Mouse (Mus musculus): ENCODE data around the gene AC109138.7. TPM values are rescaled to one million over a fixed set of nuclear protein-coding genes. Genes with fewer than 3 reads are reported as not detected.

AC109138.7 gene
- not detected for total RNA-seq (2023)

DNA sequence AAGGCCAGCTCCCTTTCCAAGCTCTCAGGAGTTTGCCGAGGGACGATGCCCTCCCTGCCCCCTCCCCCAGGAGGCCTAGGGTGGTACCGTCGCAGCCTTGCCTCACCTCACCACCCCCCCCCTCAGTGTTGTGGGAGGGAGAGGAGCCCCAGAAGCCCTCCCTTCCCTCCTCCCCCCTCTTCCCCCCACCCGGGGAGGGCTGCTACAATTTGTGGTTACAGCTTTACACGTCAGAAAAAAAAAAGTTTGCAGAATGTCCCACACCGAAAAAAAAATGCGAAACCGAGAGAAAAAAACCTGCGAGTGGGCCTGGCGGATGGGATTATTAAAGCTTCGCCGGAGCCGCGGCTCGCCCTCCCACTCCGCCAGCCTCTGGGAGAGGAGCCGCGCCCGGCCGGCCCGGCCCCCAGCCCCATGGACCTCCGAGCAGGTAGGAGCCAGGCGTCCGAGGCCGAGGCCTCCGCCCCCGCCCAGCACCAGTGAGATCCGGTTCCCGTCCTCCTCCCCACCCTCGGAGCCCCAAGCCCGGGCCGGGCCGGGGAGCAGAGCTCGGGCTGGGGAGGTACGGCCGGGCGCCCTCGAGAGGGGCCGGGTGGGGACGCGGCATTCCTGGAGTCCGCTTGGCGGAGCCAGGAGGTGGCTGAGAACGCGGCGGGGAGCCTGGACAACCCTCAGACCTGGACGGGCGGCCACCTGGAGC is at the start of gene AC109138.7, which contains the start of gene Clcf1:
Gene AC109138.7 (plus strand): TSS at position 287 of the 700 bp plus-strand sequence.
Gene Clcf1 (plus strand): TSS at position 168 of the 700 bp plus-strand sequence.

DNA sequence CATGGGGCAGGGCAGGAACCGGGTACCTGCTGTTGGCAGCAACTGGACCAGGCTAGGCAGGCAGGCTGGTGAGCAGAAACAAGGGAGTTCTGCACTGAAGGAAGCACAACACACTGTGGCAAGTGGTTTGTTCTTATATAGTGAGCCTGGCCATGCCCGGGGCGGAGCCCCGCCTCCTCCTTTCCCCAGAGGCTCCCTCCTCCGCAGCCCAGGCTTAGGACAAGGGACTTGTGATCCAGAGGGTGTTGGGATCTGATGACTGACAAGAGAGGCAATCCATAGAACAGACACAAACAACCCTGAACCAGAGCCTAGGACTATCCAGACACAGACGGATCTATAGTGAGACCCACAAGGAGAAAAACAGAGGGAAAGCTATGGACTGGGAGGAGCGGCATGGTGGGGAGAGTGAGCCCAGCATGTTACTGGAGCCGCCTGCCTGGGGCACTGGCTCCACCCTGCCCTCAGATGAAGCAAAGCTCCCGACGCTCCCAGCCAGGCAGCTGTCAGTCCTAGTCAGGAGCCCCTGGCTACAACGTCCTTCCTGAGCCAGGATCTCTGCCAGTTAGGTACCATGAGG is 38.7 kb upstream of the AC109138.7 start, which contains the start of gene Carns1:
Gene Carns1 (minus strand): TSS at position 112 of the 580 bp plus-strand sequence.

DNA sequence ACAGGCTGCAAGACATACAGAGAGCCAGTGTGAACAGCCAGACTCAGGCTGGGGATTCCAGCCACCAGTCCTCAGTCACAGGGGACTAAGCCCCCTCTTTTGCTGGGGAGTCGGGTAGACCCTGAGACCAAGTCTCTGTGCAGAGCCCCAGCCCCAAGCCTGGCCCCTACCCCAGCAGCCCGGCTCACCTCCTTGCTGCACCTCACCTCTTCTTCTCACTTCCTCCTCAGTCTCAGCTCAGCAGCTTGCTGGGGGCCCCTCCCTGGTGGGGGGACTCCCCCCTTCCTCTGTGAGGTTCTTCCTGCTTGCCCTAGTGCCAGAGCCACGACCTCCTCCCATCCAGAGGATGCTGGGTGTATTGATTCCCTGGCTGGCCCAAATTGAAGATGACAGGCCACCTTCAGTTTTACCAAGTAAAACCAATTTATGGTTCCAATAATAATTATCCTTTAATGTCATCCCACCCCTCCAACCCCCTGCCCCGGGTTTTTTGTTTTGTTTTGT is 23.3 kb upstream of the AC109138.7 start, which contains the start of gene Tbc1d10c:
Gene Tbc1d10c (minus strand): TSS at position 454 of the 504 bp plus-strand sequence.

DNA sequence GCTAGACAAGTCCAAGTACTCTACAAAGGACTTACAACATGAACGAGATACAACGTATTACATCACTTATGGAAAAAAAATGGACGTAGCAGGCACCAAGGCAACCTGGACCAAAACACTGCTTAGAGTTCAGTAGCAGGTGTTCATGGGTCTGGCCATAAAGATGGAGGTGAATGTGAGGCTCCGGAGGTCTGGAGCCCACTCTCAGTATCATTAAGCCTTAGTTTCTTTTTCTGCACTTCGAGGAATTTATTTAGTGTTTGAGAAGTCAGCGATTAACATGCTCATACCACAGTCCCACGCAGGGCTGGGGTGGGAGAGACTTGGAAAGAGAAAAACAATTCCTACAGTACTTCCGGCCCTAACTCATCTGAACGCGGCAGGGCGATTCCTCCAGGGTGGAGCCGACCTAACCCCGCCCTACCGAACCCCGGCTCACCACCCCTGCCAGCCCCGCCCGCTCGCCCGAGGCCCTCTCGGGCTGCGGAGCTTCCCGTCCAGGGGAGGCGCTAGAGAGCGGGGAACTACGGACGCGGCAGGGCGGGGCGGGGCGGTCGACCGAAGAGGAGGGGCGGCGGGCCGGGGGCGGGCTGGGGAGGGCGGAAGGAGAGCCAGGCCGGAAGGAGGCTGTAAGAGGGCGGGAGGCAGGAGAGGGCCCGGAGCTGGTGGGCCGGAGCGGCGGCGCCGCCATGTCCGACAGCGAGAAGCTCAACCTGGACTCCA is 22.5 kb upstream of the AC109138.7 start, which contains the start of gene Ppp1ca:
Gene Ppp1ca (plus strand): TSS at position 538 of the 723 bp plus-strand sequence.

DNA sequence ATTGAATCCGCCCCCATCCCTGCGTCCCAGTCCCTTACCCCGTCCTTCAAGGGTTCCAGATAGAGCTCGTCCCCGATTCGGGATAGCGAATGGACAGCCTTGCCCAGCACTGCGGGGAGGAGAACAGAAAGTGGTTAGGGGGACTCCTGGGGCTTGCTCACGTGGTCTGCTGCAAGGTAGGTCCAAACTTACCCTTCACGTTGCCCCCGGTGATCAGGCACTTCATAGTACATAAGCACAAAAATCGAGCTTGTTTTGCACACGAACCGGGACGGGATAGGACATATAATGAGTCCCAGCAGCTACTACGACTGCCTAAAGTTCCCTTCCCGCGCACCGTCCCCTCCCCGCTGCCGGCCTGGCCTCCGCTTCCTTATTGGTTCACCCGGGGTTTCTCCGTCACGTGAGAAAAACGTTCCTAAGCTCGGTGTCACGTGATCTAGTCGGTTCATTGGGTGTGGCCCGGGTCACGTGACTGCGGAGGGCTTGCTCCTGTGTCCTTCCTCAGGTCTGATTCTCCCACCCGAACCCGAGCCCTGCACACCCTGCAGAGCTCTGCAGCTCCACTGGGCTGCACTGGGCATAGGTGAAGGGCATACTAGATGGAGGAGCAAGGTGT is 12.8 kb upstream of the AC109138.7 start, which contains the start of gene Rad9a:
Gene Rad9a (minus strand): TSS at position 372 of the 619 bp plus-strand sequence.

DNA sequence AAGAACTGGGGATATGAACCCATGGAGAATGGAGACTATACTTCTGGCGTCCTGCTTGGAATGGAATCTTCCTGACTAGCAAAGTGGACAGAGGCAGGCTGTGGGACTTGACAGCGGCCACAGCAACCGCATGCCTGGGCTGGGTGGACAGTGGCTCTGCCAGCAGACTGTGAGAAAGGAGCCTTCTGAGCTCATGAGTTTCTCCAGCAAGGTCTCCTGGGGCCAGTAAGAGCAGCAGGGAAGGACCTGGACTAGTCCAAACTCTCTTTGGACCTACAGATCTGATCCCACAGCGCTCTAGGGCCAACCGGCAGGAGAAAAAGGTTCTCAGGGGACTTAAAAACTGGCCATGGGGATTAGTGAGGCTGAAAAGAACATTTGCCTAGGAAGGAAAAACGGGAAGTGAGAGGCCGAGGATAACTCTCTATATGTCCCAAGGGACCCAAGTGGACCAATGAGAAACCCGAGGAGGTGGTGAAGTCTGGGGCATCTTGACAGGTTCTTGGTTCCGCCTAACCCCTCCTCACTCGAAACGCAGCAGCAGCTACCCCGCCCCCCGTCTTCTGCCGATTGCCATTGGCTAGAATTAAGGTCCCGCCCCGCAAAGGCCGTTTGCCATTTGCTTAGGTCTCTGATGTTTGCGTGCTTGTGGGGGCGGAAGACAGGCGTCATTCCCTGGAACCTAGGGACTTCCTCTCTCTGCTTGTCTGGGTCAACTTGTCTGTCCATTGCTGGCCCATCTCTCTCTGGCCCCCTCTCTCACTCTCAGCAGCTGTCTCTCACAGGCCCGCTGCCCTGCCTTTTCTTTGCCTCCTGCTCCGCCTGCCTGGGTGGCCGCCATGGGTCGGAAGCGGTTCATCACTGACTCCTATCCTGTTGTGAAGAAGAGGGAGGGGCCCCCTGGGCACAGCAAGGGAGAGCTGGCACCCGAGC is 17.4 kb downstream of the AC109138.7 start, which contains the start of gene Pold4:
Gene Pold4 (plus strand): TSS at position 647 of the 933 bp plus-strand sequence.

DNA sequence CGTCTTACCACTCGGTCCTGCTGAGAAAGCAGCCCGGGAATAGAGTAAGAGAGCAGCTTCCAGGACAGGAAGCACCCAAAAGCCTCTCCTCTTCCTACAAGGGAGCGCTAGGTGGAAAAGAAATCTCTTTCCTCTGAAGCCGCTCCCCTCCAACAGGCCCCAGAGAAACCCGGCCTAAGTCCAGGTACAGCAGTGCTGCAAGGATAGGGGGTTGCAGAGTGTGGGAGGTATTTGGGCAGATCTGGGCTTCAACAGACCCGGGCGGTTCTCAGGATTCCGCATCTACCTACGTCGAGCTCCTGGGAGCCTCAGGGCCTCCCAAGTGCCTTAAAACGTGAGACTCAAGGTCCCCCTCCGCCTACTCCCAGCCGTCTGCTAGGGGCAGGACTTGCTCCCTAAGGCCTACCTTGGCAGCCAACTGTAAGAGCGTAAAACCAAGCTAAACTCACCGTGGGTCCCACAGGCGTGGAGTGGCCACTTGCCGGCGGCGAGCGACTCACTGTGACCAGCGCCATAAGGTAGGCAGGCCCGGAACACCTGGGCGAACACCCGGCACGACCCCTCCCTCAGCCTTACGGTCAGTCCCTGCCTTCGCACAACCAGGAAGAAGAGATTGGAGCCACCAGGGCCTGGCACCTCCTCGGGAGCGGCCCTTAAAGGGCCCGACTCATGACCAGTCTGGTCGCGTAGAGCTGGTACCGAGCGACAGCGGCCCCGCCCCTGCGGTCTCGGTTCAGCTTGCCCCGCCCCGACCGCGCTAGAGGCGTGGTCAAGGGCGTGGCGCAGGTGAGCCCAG is 54.6 kb downstream of the AC109138.7 start, which contains the start of gene Ssh3:
Gene Ssh3 (minus strand): TSS at position 615 of the 796 bp plus-strand sequence.

Other genes with a start within 250 kb of the AC109138.7 start
- not detected for gene Aldh3b2, start 242.0 kb upstream of the AC109138.7 start, total RNA-seq (2023)
- not detected for gene Acy3, start 227.8 kb upstream of the AC109138.7 start, total RNA-seq (2023)
- gene Tbx10, start 221.6 kb upstream of the AC109138.7 start, total RNA-seq (2023), result not detected
- 9.0 TPM for gene Nudt8, start 213.8 kb upstream of the AC109138.7 start, total RNA-seq (2023)
- 1.7 TPM for gene Gm49405, start 213.7 kb upstream of the AC109138.7 start, total RNA-seq (2023)
- gene Doc2g, start 211.0 kb upstream of the AC109138.7 start, total RNA-seq (2023), result 3.0 TPM
- 85.1 TPM for gene Ndufv1, start 201.6 kb upstream of the AC109138.7 start, total RNA-seq (2023)
- gene Gstp1, start 176.4 kb upstream of the AC109138.7 start, total RNA-seq (2023), result 196 TPM
- 21.0 TPM for gene Gstp2, start 168.3 kb upstream of the AC109138.7 start, total RNA-seq (2023)
- 32.9 TPM for gene Gstp3, start 154.8 kb upstream of the AC109138.7 start, total RNA-seq (2023)
- not detected for gene Cabp2, start 132.8 kb upstream of the AC109138.7 start, total RNA-seq (2023)
- 186 TPM for gene Cdk2ap2, start 117.2 kb upstream of the AC109138.7 start, total RNA-seq (2023)
- gene Pitpnm1, start 114.4 kb upstream of the AC109138.7 start, total RNA-seq (2023), result 314 TPM
- 151 TPM for gene Aip, start 88.5 kb upstream of the AC109138.7 start, total RNA-seq (2023)
- 0.80 TPM for gene Gpr152, start 74.6 kb upstream of the AC109138.7 start, total RNA-seq (2023)
- 1.1 TPM for gene Cabp4, start 70.3 kb upstream of the AC109138.7 start, total RNA-seq (2023)
- gene Coro1b, start 65.7 kb upstream of the AC109138.7 start, total RNA-seq (2023), result 129 TPM
- 260 TPM for gene Ptprcap, start 60.8 kb upstream of the AC109138.7 start, total RNA-seq (2023)
- gene Rps6kb2, start 51.0 kb upstream of the AC109138.7 start, total RNA-seq (2023), result 35.8 TPM
- gene Carns1, start 38.9 kb upstream of the AC109138.7 start, total RNA-seq (2023), result 69.3 TPM
- 305 TPM for gene Tbc1d10c, start 23.1 kb upstream of the AC109138.7 start, total RNA-seq (2023)
- 351 TPM for gene Ppp1ca, start 22.3 kb upstream of the AC109138.7 start, total RNA-seq (2023)
- gene Rad9a, start 12.7 kb upstream of the AC109138.7 start, total RNA-seq (2023), result 45.2 TPM
- 143 TPM for gene Clcf1, start 119 bp upstream of the AC109138.7 start, total RNA-seq (2023)
- gene Pold4, start 17.5 kb downstream of the AC109138.7 start, total RNA-seq (2023), result 66.6 TPM
- gene Ssh3, start 54.8 kb downstream of the AC109138.7 start, total RNA-seq (2023), result 18.6 TPM
- 20.5 TPM for gene Ankrd13d, start 68.8 kb downstream of the AC109138.7 start, total RNA-seq (2023)
- 338 TPM for gene Grk2, start 91.9 kb downstream of the AC109138.7 start, total RNA-seq (2023)
- 153 TPM for gene Kdm2a, start 183.9 kb downstream of the AC109138.7 start, total RNA-seq (2023)
- gene Rhod, start 225.1 kb downstream of the AC109138.7 start, total RNA-seq (2023), result 1.7 TPM